Mouse (Mus musculus) lung, postnatal 0 days (tissue): ENCODE results near the gene Mrap.

Experiments
- CTCF ChIP-seq: IDR thresholded peaks from 2 replicates; pipeline ENCODE4 v1.5.1; 2016; ENCODE audit warnings: antibody characterized with exemption, mild to moderate bottlenecking
- EP300 ChIP-seq: IDR thresholded peaks from 2 replicates; pipeline ENCODE4 v1.6.1; 2016; ENCODE audit warnings: antibody characterized with exemption, mild to moderate bottlenecking, control low read depth

- TF ChIP-seq CTCF (no peak), EP300 (no peak)
These were observed 60.4 kb downstream of the Mrap start for GRCm38 (mm10) chr16:90798446-90798845.
